Comparison of ENCODE assay signal across 14 mouse cellular contexts in genomic region chr1:43070726-43071125, GRCm38 (mm10). TPM values are rescaled to one million over a fixed set of nuclear protein-coding genes. Genes with fewer than 3 reads are reported as not detected.
DNase-seq lines count a peak whose midpoint lies in the region; ATAC-seq and TF ChIP-seq lines count a peak whose summit lies in the region.
"Had no signal": no experiment of that assay in that cellular context is flagged by ENCODE, and none has a peak within 500 bp of the region (broad histone marks: within the 10 kb centered on the region; RNA-seq: fewer than 3 reads in every experiment).

No protein-coding gene starts in this region.

- WGBS in lung, embryonic 16.5 days: 62% methylated on average over 5 of the region's 5 CpGs
- WGBS in forebrain, embryonic 16.5 days: 89% methylated on average over 5 of the region's 5 CpGs
- WGBS in hindbrain, embryonic 16.5 days: 90% methylated on average over 5 of the region's 5 CpGs

- no peak overlapping the region for H3K4me3 ChIP-seq in G1E (ENCODE audit: low read depth, low read length)
- H3K4me3 ChIP-seq in lung, embryonic 16.5 days (ENCODE audit: low read length): no peak overlapping the region
- H3K4me3 ChIP-seq in forebrain, embryonic 16.5 days (replicated peaks; ENCODE audit: low read length): no peak overlapping the region
- no peak overlapping the region for H3K4me3 ChIP-seq in hindbrain, embryonic 16.5 days (ENCODE audit: low read length)
- H3K4me3 ChIP-seq: forebrain, embryonic 13.5 days; kidney, embryonic 15.5 days; limb, embryonic 12.5 days; megakaryocyte, embryonic 14.5 days had no signal

- peak; percentile 72 for DNase-seq in G1E (ENCODE audit: low spot score)
- peak; percentile 39 for DNase-seq in naive thymus-derived CD4-positive, alpha-beta T cell, adult 2 months (ENCODE audit: low read depth)
- no peak for DNase-seq in embryo, embryonic 11 days
- DNase-seq: cerebellum, adult 11-12 months had no signal

- no peak overlapping the region for H3K9ac ChIP-seq in lung, embryonic 16.5 days (ENCODE audit: low read length)
- no peak overlapping the region for H3K9ac ChIP-seq in forebrain, embryonic 16.5 days (replicated peaks; ENCODE audit: low read depth, low read length)
- H3K9ac ChIP-seq in hindbrain, embryonic 16.5 days (ENCODE audit: low read depth, low read length): no peak overlapping the region
- H3K9ac ChIP-seq: forebrain, embryonic 13.5 days; hindbrain, embryonic 14.5 days; kidney, embryonic 15.5 days; limb, embryonic 12.5 days had no signal

- peaks cover 81% of the 10 kb centered on the region for H3K36me3 ChIP-seq in G1E (replicated peaks)
- H3K36me3 ChIP-seq in lung, embryonic 16.5 days (ENCODE audit: control insufficient read depth, insufficient read depth, low read length): peaks cover 3% of the 10 kb centered on the region; the same call in 1 of the 2 replicates
- peaks cover 7% of the 10 kb centered on the region for H3K36me3 ChIP-seq in forebrain, embryonic 16.5 days (ENCODE audit: control insufficient read depth, insufficient read depth)
- H3K36me3 ChIP-seq in hindbrain, embryonic 16.5 days (ENCODE audit: control insufficient read depth, insufficient read depth, low read length): peaks cover 17% of the 10 kb centered on the region

- no peak overlapping the region for H3K4me2 ChIP-seq in lung, embryonic 16.5 days (ENCODE audit: low read depth, low read length)
- H3K4me2 ChIP-seq in forebrain, embryonic 16.5 days (ENCODE audit: low read length): no peak overlapping the region
- H3K4me2 ChIP-seq in hindbrain, embryonic 16.5 days (ENCODE audit: low read length): no peak overlapping the region
- H3K4me2 ChIP-seq: forebrain, embryonic 13.5 days; hindbrain, embryonic 14.5 days; kidney, embryonic 15.5 days; limb, embryonic 12.5 days had no signal

- no peak for TF ChIP-seq CTCF in G1E (IDR thresholded peaks at IDR 0.05; ENCODE audit: low read depth, low read length)

- peak overlapping the region; percentile 7; the same call in 1 of the 2 replicates for H3K27ac ChIP-seq in lung, embryonic 16.5 days (ENCODE audit: low read length)
- no peak overlapping the region for H3K27ac ChIP-seq in forebrain, embryonic 16.5 days (ENCODE audit: low read length)
- H3K27ac ChIP-seq in hindbrain, embryonic 16.5 days (ENCODE audit: low read depth, low read length): no peak overlapping the region
- H3K27ac ChIP-seq: forebrain, embryonic 13.5 days; hindbrain, embryonic 14.5 days; kidney, embryonic 15.5 days; limb, embryonic 12.5 days had no signal

- H3K27me3 ChIP-seq in G1E (ENCODE audit: insufficient read depth, low read length): no peaks in the 10 kb centered on the region
- H3K27me3 ChIP-seq in lung, embryonic 16.5 days (ENCODE audit: control insufficient read depth, insufficient read depth, low read depth, low read length): no peaks in the 10 kb centered on the region
- no peaks in the 10 kb centered on the region for H3K27me3 ChIP-seq in forebrain, embryonic 16.5 days (replicated peaks; ENCODE audit: control insufficient read depth, insufficient read depth, low read length)
- H3K27me3 ChIP-seq in hindbrain, embryonic 16.5 days (replicated peaks; ENCODE audit: control insufficient read depth, insufficient read depth, low read length): no peaks in the 10 kb centered on the region
- H3K27me3 ChIP-seq: forebrain, embryonic 13.5 days; kidney, embryonic 15.5 days; limb, embryonic 12.5 days; megakaryocyte, embryonic 14.5 days had no signal

- ATAC-seq in G1E (ENCODE audit: extremely low read depth, insufficient number of reproducible peaks, low FRiP score, poor library complexity, severe bottlenecking): peak; percentile 36; the same call in 1 of the 2 replicates
- ATAC-seq in erythroid progenitor cell, adult 5-6 weeks (replicated peaks; ENCODE audit: low FRiP score, poor library complexity, severe bottlenecking): 0 out of 2 replicates have a peak, but pooled peaks have one; percentile 59
- peak; percentile 88 for ATAC-seq in lung, embryonic 16.5 days (ENCODE audit: low read depth)
- no peak for ATAC-seq in forebrain, embryonic 16.5 days
- ATAC-seq in hindbrain, embryonic 16.5 days: no peak
- ATAC-seq: activated CD4-positive, CD25-positive, alpha-beta regulatory T cell, adult 4 months; forebrain, embryonic 13.5 days had no signal

- no peaks in the 10 kb centered on the region for H3K9me3 ChIP-seq in G1E (replicated peaks)
- H3K9me3 ChIP-seq in lung, embryonic 16.5 days (ENCODE audit: control insufficient read depth, low read length): no peaks in the 10 kb centered on the region
- H3K9me3 ChIP-seq in forebrain, embryonic 16.5 days (ENCODE audit: control insufficient read depth, low read length): no peaks in the 10 kb centered on the region
- no peaks in the 10 kb centered on the region for H3K9me3 ChIP-seq in hindbrain, embryonic 16.5 days (ENCODE audit: control insufficient read depth, low read length)
- H3K9me3 ChIP-seq: forebrain, embryonic 13.5 days; kidney, embryonic 15.5 days; limb, embryonic 12.5 days; megakaryocyte, embryonic 14.5 days had no signal

- peaks cover 12% of the 10 kb centered on the region for H3K4me1 ChIP-seq in G1E (ENCODE audit: insufficient read depth, low read depth, low read length)
- peaks cover 2% of the 10 kb centered on the region; the same call in 1 of the 2 replicates for H3K4me1 ChIP-seq in lung, embryonic 16.5 days (replicated peaks; ENCODE audit: control insufficient read depth, insufficient read depth, low read length)
- 0 out of 2 replicates have a peak, but pooled peaks cover 3% of the 10 kb centered on the region for H3K4me1 ChIP-seq in forebrain, embryonic 16.5 days (replicated peaks; ENCODE audit: control insufficient read depth, insufficient read depth, low read length)
- no peaks in the 10 kb centered on the region for H3K4me1 ChIP-seq in hindbrain, embryonic 16.5 days (ENCODE audit: control insufficient read depth, insufficient read depth, low read depth, low read length)
- H3K4me1 ChIP-seq: forebrain, embryonic 13.5 days; kidney, embryonic 15.5 days; limb, embryonic 12.5 days had no signal

RNA-seq across cellular contexts. Expression of gene Tgfbrap1, which starts 27.7 kb away (rescaled TPM):
- total RNA-seq in G1E (2014; fragmentation: Nextera tagmentation): 44.5 and 51.2 TPM in 2 replicates
- 18.1 and 19.7 TPM in 2 replicates for total RNA-seq in G1E (2017)
- polyA plus RNA-seq in G1E (2012): 13.0 and 13.2 TPM in 2 replicates
- 7.2 and 12.2 TPM in 2 replicates for total RNA-seq in erythroid progenitor cell, adult 5-6 weeks (2015; ENCODE audit: low replicate concordance)
- 2.0 and 11.7 TPM in 2 replicates for total RNA-seq in erythroid progenitor cell, adult 5-6 weeks (2017; ENCODE audit: low replicate concordance)
- 10.4 and 10.7 TPM in 2 replicates for polyA plus RNA-seq in lung, embryonic 16.5 days (2015; fragmentation: Nextera tagmentation; extraction: Ambion mirVana)
- 18.1 and 19.5 TPM in 2 replicates for polyA plus RNA-seq in forebrain, embryonic 16.5 days (2015; fragmentation: Nextera tagmentation; extraction: Ambion mirVana)
- polyA plus RNA-seq in hindbrain, embryonic 16.5 days (2015; fragmentation: Nextera tagmentation; extraction: Ambion mirVana): 15.6 and 17.4 TPM in 2 replicates

RNA-seq across cellular contexts. Expression of gene AI597479, which starts 27.8 kb away (rescaled TPM):
- total RNA-seq in G1E (2014; fragmentation: Nextera tagmentation) (31.8 and 34.1 TPM in 2 replicates), G1E (2017) (40.1 and 45.8 TPM in 2 replicates)
- 2.9 and 3.2 TPM in 2 replicates for polyA plus RNA-seq in G1E (2012)
- total RNA-seq in erythroid progenitor cell, adult 5-6 weeks (2015; ENCODE audit: low replicate concordance): 5.4 and 9.4 TPM in 2 replicates
- total RNA-seq in erythroid progenitor cell, adult 5-6 weeks (2017; ENCODE audit: low replicate concordance): 4.0 and 5.7 TPM in 2 replicates
- polyA plus RNA-seq in lung, embryonic 16.5 days (2015; fragmentation: Nextera tagmentation; extraction: Ambion mirVana): 29.5 and 32.6 TPM in 2 replicates
- polyA plus RNA-seq in forebrain, embryonic 16.5 days (2015; fragmentation: Nextera tagmentation; extraction: Ambion mirVana): 56.7 and 61.8 TPM in 2 replicates
- polyA plus RNA-seq in hindbrain, embryonic 16.5 days (2015; fragmentation: Nextera tagmentation; extraction: Ambion mirVana): 42.8 and 47.9 TPM in 2 replicates

Comparison
In these comparisons a context has a peak if more than half of its experiments do, and no peak if none do; other contexts are left out.
1. ATAC-seq: peak in G1E (single experiment), erythroid progenitor cell, adult 5-6 weeks (single experiment) and lung, embryonic 16.5 days (single experiment); none in forebrain, embryonic 16.5 days (single experiment) and hindbrain, embryonic 16.5 days (single experiment).